Mouse (Mus musculus): ENCODE data around the gene Mrpl28. TPM values are rescaled to one million over a fixed set of nuclear protein-coding genes. Genes with fewer than 3 reads are reported as not detected.

Mrpl28 gene
- polyA plus RNA-seq, 1 experiment: 169 TPM

DNA sequence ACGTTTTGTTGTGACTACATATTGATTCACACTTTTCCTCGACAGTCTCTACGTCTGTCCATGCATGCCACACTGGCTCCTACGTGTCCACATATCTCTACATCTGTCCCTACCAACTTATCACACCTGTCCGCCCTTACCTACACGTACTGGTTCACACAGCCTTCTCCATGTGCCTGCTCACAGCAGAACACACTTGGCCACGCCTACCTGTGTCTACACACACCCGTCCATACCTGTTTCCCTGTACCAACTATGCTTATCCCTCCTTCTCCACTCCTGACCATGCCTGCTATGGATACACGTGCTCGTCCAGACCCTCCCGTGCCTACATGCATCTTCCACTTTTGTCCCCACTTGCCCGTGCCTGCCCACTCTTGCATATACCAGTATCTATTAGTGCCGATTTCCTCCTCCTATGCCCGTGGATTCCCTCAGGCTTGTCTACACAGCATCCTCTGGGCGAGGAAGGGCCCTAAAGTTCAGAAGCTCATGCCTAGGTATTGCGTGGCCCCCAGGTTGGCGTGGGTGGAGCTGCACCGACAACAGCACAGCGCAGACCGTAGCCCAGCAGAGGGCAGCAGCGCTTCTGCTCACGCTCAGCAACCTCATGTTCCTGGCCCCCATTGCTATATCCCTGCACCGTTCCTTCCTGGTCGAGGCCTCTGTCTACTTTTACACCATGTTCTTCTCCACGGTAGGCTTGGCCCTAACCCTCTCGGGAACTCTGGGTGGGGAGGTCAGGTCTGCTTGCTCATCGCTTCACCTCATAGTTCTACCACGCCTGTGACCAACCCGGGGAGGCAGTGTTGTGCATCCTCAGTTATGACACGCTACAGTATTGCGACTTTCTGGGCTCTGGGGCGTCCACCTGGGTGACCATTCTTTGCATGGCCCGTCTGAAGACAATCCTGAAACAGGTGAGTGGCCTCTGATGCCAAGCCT lies 3.3 kb upstream of the Mrpl28 start:
- H3K27me3 ChIP-seq (ENCODE audit: control insufficient read depth, insufficient read depth, insufficient read length): peaks cover 27% of the 10 kb centered on the region
- H3K4me3 ChIP-seq (ENCODE audit: insufficient read depth, poor library complexity, severe bottlenecking): no peak overlapping the region
- no peaks in the 10 kb centered on the region for H3K36me3 ChIP-seq (ENCODE audit: control insufficient read depth, insufficient read depth)
- peaks cover 16% of the 10 kb centered on the region for H3K79me3 ChIP-seq (ENCODE audit: low read depth)
- TF ChIP-seq USF1 (IDR thresholded peaks at IDR 0.05; ENCODE audit: low read depth) (no peak), CTCF (IDR thresholded peaks at IDR 0.05; ENCODE audit: control insufficient read depth, insufficient read depth, insufficient read length) (peak; percentile 98)
- no peak overlapping the region for H3ac ChIP-seq (ENCODE audit: control insufficient read depth, insufficient read length, low read depth)
- peaks cover 18% of the 10 kb centered on the region for H3K79me2 ChIP-seq (ENCODE audit: control insufficient read depth, insufficient read depth)

DNA sequence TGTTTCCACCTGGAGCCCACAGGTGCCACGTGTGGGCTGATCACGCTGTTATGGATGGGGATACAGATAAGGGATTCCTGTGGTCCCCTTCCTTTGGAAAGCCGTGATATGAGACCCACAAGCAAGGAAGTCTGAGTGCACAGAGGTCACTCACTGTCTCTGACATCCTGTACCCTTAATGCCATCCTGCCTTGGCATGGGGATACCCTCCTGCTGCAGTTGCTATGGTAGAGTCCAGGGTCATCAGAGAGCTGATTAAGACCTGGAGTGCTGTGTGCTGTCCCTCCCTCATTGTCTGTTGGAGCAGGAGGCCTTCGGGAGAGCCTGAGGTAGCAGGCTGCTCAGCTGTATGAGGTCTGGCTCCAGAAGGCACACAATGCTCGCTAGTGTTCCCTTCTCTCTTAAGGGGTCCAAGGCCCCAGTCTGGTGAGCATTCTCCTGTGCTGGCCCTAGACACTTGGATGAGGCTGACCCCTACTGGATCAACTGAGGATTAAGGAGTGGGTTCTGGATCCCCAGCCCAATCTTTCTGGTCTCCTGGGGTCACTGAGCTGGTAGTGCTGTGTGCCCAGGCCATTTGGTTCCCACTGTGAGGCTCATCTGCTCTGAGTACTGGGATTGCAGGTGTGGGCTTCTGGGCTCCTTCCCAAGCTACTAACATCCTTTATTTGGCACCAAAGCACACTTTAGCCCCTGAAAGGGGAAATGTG lies 714 bp upstream of the Mrpl28 start:
- H3K36me3 ChIP-seq (ENCODE audit: control insufficient read depth, insufficient read depth): peaks cover 11% of the 10 kb centered on the region
- peaks cover 20% of the 10 kb centered on the region for H3K79me3 ChIP-seq (ENCODE audit: low read depth)
- TF ChIP-seq CEBPB (IDR thresholded peaks at IDR 0.05; ENCODE audit: low read depth) (no peak), MYOD1 (IDR thresholded peaks at IDR 0.05; ENCODE audit: control insufficient read depth, insufficient read length, low read depth) (no peak), MYOG (IDR thresholded peaks at IDR 0.05; ENCODE audit: control insufficient read depth, extremely low read depth, insufficient read length) (no peak), FOSL1 (IDR thresholded peaks at IDR 0.05; ENCODE audit: insufficient read depth, low read length, poor library complexity, severe bottlenecking) (no peak)
- H3K27me3 ChIP-seq (ENCODE audit: control insufficient read depth, insufficient read depth, insufficient read length): peaks cover 11% of the 10 kb centered on the region
- peaks cover 22% of the 10 kb centered on the region for H3K79me2 ChIP-seq (ENCODE audit: control insufficient read depth, insufficient read depth)
- H3K4me3 ChIP-seq (ENCODE audit: insufficient read depth, poor library complexity, severe bottlenecking): no peak overlapping the region
- H3ac ChIP-seq (ENCODE audit: control insufficient read depth, insufficient read length, low read depth): no peak overlapping the region

DNA sequence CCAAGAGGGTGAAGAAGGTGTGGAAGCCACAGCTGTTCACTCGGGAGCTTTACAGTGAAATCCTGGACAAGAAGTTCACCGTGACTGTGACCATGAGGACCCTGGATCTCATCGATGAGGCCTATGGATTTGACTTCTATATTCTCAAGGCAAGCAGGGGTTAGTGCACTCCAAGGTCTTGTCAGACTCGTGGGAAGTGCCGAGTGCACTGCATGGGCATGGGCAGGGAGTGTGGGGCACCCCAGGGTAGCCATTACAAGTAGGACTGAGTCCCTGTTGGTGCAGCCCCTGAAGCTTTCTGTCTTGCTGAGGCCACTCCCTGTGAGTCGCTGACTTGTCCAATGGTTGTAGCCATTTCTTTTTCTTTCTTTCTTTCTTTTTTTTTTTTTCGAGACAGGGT lies 1.3 kb downstream of the Mrpl28 start:
- H3ac ChIP-seq (ENCODE audit: control insufficient read depth, insufficient read length, low read depth): peak overlapping the region; percentile 94
- peaks cover 22% of the 10 kb centered on the region for H3K79me2 ChIP-seq (ENCODE audit: control insufficient read depth, insufficient read depth)
- no peaks in the 10 kb centered on the region for H3K27me3 ChIP-seq (ENCODE audit: control insufficient read depth, insufficient read depth, insufficient read length)
- peak overlapping the region; percentile 86 for H3K4me3 ChIP-seq (ENCODE audit: insufficient read depth, poor library complexity, severe bottlenecking)
- peaks cover 20% of the 10 kb centered on the region for H3K36me3 ChIP-seq (ENCODE audit: control insufficient read depth, insufficient read depth)
- H3K79me3 ChIP-seq (ENCODE audit: low read depth): peaks cover 20% of the 10 kb centered on the region
- TF ChIP-seq CTCF (IDR thresholded peaks at IDR 0.05; ENCODE audit: control insufficient read depth, insufficient read depth, insufficient read length): no peak
- no peak for TF ChIP-seq CEBPB (IDR thresholded peaks at IDR 0.05; ENCODE audit: low read depth)
- TF ChIP-seq MYOG (IDR thresholded peaks at IDR 0.05; ENCODE audit: control insufficient read depth, extremely low read depth, insufficient read length): no peak
- TF ChIP-seq MYOD1 (IDR thresholded peaks at IDR 0.05; ENCODE audit: control insufficient read depth, insufficient read length, low read depth): no peak
- no peak for TF ChIP-seq USF1 (IDR thresholded peaks at IDR 0.05; ENCODE audit: low read depth)
- TF ChIP-seq MAX (IDR thresholded peaks at IDR 0.05): no peak
- TF ChIP-seq FOSL1 (IDR thresholded peaks at IDR 0.05; ENCODE audit: insufficient read depth, low read length, poor library complexity, severe bottlenecking): no peak

DNA sequence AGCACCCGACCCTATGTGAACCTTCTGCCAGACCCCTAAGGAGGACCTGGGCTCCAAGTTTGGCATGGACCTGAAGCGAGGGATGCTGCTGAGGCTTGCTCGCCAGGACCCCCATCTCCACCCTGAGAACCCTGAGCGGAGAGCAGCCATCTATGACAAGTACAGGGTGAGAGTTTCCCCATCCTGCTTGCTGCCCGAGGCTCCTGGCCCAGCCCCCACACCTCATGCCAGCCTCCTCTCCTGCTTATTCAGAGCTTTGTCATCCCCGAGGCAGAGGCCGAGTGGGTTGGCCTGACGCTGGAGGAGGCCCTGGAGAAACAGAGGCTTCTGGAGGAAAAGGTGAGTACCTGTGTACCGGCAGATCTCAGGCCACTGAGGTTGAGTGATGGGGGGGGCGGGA lies 1.9 kb downstream of the Mrpl28 start:
- Histone ChIP-seq H3K36me3 (ENCODE audit: control insufficient read depth, insufficient read depth) (peaks cover 26% of the 10 kb centered on the region), H3K79me3 (ENCODE audit: low read depth) (peaks cover 20% of the 10 kb centered on the region), H3K27me3 (ENCODE audit: control insufficient read depth, insufficient read depth, insufficient read length) (no peaks in the 10 kb centered on the region), H3K4me3 (ENCODE audit: insufficient read depth, poor library complexity, severe bottlenecking) (no peak overlapping the region), H3K79me2 (ENCODE audit: control insufficient read depth, insufficient read depth) (peaks cover 22% of the 10 kb centered on the region), H3ac (ENCODE audit: control insufficient read depth, insufficient read length, low read depth) (no peak overlapping the region)
- TF ChIP-seq CTCF (IDR thresholded peaks at IDR 0.05; ENCODE audit: control insufficient read depth, insufficient read depth, insufficient read length) (no peak), FOSL1 (IDR thresholded peaks at IDR 0.05; ENCODE audit: insufficient read depth, low read length, poor library complexity, severe bottlenecking) (no peak), USF1 (IDR thresholded peaks at IDR 0.05; ENCODE audit: low read depth) (no peak), MAX (IDR thresholded peaks at IDR 0.05) (no peak), MYOG (IDR thresholded peaks at IDR 0.05; ENCODE audit: control insufficient read depth, extremely low read depth, insufficient read length) (no peak), MYOD1 (IDR thresholded peaks at IDR 0.05; ENCODE audit: control insufficient read depth, insufficient read length, low read depth) (no peak), CEBPB (IDR thresholded peaks at IDR 0.05; ENCODE audit: low read depth) (no peak)

DNA sequence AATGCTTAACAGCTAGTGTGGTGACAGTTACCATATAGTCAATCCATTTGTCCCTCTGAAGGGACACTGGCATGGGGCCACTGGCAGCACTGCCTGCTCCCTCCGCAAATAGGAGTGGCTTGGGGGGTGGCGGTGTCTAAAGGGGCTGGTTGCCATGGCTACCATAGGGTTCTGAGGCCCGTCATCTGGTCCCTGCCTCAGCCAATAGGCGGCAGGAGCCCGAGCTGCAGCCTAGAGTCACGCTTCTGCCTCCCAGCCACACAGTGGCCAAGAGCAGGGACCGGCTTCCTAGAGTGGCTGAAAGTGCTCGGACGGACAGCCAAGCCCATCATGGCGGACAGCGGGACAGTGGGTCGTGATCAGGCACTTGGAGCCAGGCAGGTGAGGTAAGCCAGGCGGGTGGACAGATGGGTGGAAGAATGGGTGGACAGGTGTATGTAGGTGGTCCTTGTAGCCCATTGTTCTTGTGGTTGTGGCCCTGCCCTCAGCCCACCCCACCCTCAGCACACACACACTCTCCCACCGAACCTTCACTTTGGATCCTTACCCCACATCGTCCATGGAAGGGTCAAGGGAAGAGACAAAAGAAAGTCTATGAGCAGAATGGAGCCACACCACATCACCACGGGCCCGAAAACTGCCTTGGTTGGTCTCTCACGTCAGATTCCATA lies 7.9 kb downstream of the Mrpl28 start:
- Histone ChIP-seq H3ac (ENCODE audit: control insufficient read depth, insufficient read length, low read depth) (no peak overlapping the region), H3K79me3 (ENCODE audit: low read depth) (no peaks in the 10 kb centered on the region), H3K36me3 (ENCODE audit: control insufficient read depth, insufficient read depth) (peaks cover 20% of the 10 kb centered on the region), H3K4me3 (ENCODE audit: insufficient read depth, poor library complexity, severe bottlenecking) (no peak overlapping the region), H3K79me2 (ENCODE audit: control insufficient read depth, insufficient read depth) (no peaks in the 10 kb centered on the region), H3K27me3 (ENCODE audit: control insufficient read depth, insufficient read depth, insufficient read length) (no peaks in the 10 kb centered on the region)
- TF ChIP-seq USF1 (IDR thresholded peaks at IDR 0.05; ENCODE audit: low read depth) (no peak), MYOD1 (IDR thresholded peaks at IDR 0.05; ENCODE audit: control insufficient read depth, insufficient read length, low read depth) (no peak), MYOG (IDR thresholded peaks at IDR 0.05; ENCODE audit: control insufficient read depth, extremely low read depth, insufficient read length) (no peak), FOSL1 (IDR thresholded peaks at IDR 0.05; ENCODE audit: insufficient read depth, low read length, poor library complexity, severe bottlenecking) (no peak), CTCF (IDR thresholded peaks at IDR 0.05; ENCODE audit: control insufficient read depth, insufficient read depth, insufficient read length) (no peak), CEBPB (IDR thresholded peaks at IDR 0.05; ENCODE audit: low read depth) (no peak), MAX (IDR thresholded peaks at IDR 0.05) (no peak)
